Mouse (Mus musculus): ENCODE results near the gene Astn1.

The Astn1 gene

DNA sequence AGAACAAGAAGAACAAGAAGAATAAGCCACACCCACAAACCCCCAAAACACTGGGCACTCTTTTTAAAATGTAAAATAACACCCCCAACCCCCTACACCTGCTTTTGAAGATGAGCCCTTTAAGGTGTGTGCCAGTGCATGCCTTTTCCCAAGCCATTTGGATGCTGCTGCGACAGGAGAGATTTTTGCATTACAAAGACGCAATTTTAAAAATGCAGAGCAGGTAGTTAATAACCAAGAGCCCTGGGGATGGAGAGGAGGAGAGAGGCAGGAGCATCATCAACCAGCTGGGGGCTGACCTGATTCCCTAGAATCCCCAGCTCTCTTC lies at the start of gene Astn1:
Gene Astn1 (plus strand): TSS at position 310 of the 328 bp plus-strand sequence.
- WGBS: 2% methylated on average over 2 of the region's 2 CpGs

DNA sequence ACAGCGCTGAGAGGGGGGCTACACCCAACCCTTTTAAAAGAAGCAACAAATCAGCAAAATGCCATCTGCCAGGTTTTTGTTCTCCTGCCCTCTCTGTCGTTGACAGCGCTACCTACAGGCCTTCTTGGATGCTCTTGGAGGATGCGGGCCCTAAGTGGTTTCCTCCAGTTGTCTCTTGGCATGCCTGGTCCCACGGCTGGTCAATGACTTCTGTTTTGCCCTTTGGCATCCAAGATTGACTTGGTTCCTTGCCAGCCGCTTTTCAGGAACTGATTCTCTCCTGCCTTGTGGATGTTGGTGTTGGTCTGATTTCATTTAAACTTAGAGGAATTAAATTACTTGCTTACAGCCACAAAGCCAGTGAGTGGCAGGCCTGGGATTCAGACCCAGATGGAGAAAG lies 38.7 kb upstream of the Astn1 start:
- WGBS: 62% methylated on average over 6 of the region's 6 CpGs

DNA sequence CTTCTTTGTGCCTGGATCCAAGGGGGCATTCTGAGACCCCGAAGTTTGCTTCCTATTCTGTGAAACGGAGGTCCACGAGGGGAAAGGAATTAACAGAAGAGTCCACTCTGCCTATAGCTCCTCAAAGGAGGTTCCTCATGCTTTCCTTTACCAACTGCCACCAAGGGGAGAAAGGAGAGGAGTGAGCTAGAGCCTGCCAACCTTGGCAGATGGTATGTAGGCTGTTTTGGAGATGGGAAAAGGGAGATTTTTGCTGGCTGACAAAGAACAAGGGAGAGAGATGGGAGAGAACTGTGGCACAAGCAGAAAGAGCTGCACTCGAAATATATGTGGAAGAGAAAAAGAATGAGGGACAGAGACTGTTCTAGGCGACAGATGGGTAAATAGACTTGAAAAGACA lies 33.9 kb upstream of the Astn1 start:
- WGBS: 41% methylated on average over 5 of the region's 5 CpGs

DNA sequence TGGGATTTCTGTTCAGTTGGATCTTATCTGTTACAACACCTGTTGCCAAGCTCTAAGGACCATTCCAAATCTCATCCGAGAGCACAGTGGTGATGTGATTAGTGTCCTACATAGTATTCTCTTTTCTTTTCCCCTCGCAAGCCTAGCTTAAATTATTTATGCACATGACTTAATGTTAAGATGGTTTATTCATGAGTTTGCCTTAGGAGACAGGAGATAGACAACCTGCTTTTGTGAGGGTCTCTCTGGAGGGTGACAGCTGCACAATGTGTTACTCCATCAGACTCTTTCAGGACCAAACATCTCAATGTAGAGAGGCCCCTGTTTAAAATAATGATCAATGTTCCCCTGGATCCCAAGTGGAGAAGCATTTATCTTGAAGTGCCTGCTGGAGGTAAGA lies 33.2 kb upstream of the Astn1 start:
- WGBS: 39% methylated on average over 2 of the region's 2 CpGs

DNA sequence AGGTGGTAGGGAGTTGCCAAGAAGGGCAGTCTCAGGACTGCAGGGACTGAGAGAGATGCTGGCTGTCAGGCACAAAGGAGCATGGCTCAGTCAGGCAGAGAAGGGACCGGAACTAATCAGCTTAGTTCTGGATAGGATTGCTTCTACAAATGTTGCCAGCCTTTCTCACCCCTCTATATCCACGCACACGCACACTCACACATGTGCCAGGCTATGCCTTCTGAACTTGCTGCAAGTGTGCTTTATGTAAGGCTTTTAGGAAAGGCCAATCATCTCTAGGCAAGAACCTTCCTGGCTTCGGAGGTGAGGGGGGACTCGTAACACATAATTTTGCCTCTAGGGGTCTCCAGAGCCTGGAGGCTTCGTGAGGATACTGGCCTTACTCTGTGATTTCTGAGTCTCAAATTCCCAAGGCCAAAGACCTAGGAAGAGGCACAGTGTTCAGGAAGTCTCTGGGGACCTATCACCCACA lies 18.8 kb upstream of the Astn1 start:
- 54% methylated on average over 6 of the region's 6 CpGs for WGBS

DNA sequence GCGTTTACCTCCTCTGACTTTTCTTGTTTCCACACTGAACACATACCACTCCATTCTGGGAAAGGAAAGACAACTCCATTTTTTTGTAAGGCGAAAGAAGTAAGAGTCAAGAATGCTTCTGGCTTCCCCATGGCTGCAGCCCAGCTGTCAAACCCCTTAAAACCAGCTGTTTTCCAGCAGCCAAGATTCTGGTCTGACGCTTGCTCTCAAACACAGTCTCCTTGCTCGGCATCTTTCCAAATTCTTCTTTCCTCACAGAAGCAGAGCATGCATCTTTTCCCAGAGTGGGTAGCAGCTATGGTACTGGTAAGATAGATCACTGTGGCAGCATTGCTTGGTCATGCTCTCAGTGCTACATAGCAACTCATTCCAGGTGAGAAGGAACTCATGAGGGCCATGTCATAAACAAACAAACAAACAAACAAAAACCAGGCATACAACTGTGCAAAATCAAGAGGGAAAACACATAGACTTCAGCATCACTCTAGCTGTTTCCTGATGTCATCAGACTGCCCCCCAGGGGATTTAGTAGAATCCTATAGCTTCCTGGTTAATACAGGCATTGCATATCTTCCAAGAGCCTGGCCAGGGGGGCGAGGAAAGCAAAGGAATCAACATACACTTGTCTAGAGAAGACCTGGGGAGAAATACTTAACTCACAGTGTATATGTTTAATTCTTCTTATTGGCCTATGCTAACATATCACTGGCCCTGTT lies 8.3 kb upstream of the Astn1 start:
- WGBS: 39% methylated on average over 5 of the region's 5 CpGs

DNA sequence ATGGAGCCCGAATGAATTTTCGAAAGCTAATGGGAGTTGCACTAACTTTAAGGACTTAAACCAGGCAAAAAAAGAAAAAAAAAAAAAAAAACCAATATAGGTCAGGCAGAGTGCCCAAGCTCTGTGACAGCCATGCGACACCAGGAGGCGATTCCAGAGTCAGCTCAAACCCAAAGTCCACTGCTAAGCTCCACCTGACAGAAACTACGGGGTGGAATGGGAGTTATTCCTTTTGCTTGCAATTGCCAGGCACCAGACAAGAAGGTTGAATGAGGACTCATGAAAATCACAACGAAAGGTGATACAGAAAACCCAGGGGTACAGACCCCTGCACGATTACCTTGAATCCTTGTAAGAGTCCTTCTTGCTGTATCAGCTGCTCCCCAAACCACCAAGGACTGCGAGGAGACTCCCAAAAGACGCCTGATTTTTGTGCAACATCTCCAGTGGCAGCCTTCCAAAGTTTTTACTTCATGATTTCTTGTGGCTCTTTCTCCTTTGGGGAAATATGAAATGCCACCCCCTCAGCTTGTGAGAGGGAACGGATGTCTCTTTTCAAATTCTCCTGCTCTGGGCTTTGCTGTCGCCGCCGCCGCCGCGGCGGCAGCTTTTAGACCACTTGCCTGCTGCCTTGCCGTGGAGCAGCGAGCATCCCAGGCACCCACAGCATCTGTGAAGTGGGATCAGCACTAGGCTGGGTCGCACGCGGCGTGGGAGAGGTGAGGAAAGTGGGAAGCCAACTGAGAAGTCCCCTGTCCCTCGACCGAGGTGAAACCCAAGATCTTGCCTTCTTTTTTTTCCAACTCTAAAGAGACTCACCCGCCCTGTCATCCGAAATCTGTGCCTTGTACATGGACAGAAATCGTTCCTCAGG lies 6.7 kb upstream of the Astn1 start:
- WGBS: 3% methylated on average over 28 of the region's 28 CpGs

DNA sequence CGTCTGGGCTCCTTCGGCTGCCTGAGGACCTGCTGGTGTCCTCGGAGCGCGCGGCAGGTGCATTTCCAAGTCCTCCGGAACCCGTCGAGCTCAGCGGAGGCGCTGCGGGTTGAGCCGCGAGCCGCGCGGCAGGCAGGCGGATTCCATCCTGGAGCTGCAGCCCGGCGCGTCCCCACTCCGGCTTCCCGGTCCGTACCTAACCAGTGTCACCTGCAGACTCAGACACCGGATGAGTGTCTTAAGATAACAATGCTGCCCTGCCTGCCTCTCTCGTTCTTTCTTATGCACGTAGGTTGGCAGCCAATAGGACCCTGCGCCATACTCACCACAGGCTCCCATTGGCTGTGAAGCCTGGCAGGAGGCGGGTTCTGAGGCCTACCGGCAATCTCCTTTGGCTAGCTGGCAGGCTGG lies 6.0 kb upstream of the Astn1 start, which contains the start of gene Brinp2:
Gene Brinp2 (minus strand): TSS at position 276 of the 411 bp plus-strand sequence.
- WGBS: under 1% methylated on average over 30 of the region's 30 CpGs

DNA sequence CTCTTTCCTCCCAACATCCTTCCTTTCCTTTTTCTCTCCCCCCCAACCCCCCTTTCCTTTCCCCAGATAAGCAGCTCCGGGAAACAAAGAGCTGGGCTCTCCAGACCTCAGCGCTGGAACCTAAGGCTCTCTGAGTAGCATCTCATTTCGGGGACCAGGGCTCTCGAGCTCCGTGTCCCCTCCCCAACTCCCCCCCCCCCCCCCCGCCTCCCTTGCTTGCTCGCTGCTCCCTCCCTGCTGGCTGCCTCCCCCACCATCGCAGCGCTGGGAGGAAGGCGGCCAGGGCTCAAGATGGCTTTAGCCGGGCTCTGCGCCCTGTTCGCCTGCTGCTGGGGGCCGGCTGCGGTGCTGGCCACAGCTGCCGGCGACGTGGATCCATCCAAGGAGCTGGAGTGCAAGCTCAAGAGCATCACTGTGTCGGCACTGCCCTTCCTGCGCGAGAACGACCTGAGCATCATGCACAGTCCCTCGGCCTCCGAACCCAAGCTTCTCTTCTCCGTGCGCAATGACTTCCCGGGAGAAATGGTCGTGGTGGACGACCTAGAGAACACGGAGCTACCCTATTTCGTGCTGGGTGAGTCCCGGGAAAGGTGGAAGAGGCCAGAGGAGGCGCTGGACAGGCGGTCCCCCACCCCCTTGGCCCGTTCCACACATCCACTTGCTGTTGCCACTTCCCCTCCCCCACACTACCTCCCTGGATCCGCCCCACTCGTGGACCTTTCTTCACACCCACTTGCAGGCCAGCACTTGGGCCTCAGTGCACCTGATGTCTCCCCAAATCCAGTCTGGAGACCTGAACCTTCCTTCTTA lies 424 bp downstream of the Astn1 start:
- WGBS: 1% methylated on average over 35 of the region's 37 CpGs

DNA sequence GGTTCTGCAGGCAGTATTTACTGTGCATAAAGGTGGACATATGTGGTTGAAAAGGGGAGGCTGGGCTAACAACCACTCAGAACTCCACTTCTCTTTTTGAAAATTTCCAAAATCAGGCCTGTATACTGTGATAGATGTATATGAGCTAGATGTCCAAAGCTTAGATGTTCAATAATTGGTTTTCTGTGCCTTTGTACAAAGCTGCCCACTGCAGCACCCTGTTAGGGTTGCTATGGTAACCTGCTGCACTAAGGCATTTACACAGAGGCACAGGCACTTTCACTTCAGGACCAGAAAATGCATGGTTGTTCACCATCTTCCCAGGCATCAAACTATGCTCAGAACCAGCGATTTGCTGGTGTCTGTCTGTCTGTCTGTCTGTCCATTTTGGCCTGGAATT lies 2.4 kb downstream of the Astn1 start:
- WGBS: 20% methylated on average over 1 of the region's 1 CpGs

DNA sequence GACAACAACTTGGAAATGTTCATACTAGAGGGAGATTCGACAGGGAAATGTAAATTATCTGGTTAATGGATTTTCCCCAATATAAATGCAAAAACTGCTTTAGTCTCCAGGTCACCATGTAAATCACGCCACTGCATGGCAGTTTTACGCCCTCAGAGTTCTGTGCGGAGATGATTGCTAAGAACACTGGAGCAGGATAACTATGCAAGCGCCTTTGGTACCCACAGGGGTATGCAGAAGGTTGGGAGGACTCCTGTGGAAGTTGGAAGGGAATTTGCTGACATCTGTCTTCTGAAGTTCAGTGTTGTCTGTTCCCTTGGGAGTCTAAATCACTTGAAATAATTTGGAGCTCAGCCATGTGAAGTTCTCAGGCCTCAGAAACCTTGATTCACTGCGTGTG lies 20.2 kb downstream of the Astn1 start:
- 86% methylated on average over 6 of the region's 6 CpGs for WGBS

DNA sequence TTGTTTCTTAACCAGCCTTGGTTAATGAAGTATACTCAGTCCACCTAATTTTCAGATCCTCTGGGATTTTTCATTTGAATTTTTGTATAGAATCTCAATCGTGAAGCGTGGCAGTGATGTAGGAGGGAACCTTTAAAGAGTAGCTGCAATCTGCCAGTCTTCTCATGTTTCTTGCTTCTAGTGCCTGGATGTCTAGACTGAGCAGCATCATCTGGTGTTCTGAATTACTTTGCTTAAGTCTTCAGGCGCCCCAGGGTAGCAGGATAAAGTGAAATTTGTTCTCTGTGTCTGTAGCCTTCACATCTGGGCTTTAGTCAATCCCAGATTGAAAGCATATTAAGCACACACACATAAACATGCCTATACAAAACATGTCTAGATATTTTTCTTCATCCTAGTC lies 21.1 kb downstream of the Astn1 start:
- 51% methylated on average over 3 of the region's 3 CpGs for WGBS

DNA sequence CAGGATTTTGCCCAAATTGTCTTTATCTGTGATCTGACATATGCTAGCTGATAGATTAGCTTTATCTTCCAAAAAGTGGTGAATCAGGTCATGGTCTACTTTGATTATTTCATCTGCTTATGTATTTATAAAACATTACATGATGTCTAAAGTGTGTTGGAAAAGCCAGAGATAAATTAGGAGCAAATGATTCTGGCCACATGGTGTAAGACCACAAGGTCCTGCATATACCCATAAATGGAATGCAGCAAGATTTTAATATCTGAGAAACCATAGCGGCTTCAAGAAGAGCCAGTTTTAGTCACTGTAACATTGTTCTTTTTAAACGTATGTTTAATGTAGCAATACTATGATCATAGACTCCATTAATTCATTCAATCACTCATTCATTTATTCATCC lies 23.2 kb downstream of the Astn1 start:
- WGBS: 88% methylated on average over 2 of the region's 2 CpGs

DNA sequence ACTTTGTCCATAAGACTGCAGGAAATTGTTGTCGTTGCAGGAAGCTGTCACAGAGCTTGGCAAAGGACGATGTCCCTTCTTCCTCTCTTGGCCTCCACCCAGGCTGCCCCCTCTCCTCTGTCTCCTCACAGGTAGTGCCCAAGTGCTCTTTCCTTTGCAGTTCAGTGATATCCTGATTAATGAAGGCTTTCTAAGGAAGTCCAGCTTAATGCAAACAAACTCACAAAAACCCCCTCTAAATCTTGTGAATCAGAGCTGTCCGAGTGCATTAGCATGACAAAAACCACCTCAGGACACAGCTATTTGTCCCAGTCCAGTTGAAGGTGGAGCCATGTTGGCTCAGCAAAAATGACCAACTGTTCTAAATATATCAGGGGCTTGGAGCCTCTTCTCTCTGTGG lies 24.7 kb downstream of the Astn1 start:
- WGBS: 37% methylated on average over 3 of the region's 3 CpGs

DNA sequence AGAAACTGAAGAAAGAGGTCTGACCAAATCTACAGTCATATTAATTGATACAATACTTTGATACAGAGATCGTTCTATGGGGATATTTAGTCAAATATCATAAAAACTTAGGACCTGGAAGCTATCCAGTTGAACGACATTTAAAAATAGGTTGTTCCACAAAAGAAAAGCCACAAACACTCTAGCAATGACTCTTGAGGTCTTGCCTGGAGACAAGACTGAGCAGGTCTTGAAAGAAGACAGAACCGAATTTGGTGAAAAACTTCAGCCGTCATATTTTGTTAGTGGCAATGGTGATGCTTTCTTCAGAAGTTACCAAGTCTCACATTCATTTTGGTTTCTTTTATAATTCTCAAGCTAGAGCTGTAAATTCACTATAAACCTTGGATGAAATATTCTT lies 26.9 kb downstream of the Astn1 start:
- WGBS: 91% methylated on average over 4 of the region's 4 CpGs

DNA sequence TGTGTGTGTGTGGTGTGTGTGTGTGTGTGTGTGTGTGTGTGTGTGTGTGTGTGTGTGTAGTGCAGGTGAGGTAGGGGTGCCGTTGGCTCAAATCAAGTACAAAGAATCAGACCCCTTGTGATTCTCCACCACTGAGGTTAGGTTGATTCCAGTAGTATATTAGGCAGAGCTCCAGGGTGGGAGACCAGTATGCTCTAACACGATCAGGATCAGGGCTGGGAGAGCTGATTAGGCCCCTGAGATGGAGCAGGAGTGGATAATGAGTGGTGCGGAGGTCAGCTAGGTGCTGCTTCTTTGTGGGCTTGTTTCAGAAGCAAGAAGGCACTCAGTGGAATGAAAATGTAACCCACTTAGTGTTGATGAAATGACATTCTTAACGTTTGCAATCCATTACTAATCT lies 28.6 kb downstream of the Astn1 start:
- 63% methylated on average over 4 of the region's 4 CpGs for WGBS

DNA sequence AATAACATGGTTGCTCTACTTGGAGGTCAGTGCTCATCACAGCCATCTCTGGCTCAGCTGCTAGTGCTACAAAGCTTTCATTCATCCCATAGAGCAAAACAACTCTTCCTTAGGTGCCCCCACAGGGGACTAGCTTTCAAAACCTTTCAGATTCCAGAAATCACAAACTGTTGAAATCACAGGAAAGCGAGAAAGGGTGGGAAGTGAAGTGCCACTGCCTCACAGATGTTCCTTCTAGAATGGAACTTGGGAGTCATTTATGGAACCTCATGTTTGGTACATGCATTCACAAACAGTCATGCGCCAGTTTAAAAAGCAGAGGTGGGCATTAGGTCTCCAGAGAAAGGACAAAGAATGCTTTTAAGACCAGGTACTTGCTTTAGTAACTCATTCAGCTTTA lies 35.0 kb downstream of the Astn1 start:
- WGBS: 62% methylated on average over 2 of the region's 2 CpGs

DNA sequence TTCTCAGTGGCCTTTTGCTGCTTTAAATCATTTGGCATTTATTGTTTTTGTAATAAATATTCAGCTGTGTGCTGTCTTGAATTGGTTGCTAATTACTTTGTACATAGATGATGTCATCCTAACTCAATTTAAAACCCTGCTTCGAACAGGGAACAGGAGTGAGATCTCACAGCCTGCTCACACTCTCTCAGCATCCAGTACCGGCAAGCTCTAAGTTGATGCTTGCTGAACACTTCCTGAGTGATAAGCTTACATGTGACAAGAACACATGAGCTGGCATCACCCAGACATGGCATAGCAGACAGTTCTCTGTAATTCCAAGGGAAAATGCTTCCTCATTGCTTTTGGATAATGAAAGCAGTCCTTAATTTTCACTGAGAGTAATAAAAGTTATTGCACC lies 38.8 kb downstream of the Astn1 start:
- 37% methylated on average over 2 of the region's 2 CpGs for WGBS

DNA sequence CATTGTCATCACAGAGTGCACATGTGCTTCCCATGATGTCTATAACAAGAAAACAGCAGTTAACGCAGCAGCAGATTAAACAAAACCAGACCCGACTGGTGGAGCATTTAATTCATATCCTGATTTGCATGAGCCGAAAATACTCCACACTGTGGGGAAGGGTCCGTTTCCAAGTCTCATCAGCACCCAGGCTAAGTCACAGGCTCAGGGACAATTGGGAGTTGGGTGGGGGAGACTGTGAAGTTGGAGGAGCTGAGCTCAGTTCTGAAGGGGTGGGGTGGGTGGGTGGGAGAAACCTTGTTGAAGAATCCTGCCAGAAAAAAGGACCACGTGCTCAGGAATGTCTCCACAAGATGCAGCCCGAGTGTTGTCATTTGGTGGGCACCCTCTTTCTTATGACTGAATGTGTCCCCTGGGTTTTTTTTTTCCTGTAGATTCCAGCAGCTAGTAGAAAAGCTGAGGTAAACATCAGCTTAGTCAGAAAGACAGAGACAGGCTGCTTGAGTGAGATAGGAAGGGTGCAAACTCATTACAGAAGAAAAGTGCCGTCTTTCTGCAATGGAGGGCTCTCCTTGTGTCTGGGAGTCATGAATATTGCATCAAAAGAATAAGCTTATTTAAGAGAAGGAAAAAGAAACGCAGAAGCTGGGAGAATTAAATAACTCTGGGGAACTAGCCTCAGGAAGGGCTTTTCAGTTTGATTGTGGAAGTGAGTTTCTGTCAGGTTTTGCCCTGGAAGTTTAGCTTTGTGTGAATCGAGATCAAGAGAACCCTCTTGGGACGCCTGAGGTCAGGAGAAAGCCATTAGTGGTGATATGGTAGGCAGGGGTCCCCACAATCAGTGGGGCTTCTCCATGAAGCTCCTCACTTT lies 44.1 kb downstream of the Astn1 start:
- WGBS: 29% methylated on average over 10 of the region's 10 CpGs

DNA sequence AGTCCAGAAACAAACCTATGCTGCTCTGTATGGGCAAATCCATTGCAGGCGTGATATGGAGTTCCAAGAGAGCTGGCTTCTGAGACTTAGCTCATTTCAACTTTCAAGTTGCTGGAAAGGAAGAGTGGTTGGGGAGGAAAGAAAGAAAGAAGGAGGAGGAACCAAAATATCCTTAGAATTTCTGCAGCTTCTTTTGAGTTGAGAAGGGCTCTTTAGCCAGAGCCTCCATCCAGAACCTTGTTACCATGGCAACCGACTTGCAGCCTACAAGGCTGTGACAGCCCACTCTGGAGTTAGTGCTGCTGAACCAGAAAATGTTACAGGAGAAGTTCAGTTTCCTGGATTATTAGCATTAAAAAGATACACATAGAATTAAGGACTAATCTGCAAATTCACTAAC lies 46.1 kb downstream of the Astn1 start:
- WGBS: 38% methylated on average over 2 of the region's 2 CpGs

DNA sequence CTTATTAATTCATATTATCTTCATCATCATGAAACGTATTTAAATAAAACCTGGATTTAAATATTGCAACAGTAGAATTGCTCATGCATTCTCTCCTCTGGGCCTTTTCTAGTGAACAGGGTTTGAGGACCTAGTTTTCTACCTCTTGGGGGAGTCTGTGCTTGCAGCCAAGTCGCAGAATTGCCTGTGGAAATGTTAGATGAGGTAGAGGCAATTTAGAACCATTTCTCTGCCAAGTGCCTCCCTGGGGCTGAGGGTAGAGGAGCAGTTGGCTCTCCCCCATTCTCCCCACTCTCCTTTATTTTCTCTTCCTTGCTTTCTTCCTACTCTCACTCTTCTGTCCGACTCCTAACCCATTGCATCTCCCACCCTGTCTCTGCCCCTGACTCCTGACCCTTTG lies 49.1 kb downstream of the Astn1 start:
- WGBS: 42% methylated on average over 3 of the region's 3 CpGs
